Mouse (Mus musculus): ENCODE measurements around the gene Mab21l3. TPM values are rescaled to one million over a fixed set of nuclear protein-coding genes. Genes with fewer than 3 reads are reported as not detected.

Gene Mab21l3
- not detected for total RNA-seq (2023)

GRCm38 (mm10) chr3:101848816-101849215, at the start of gene Mab21l3:
Gene Mab21l3, minus strand, starts transcription at chr3:101848959.

Other genes starting within 250 kb of the Mab21l3 start
- 363 TPM for gene Atp1a1, start 244.3 kb downstream of the Mab21l3 start, total RNA-seq (2023)
- 1.4 TPM for gene Slc22a15, start 75.5 kb upstream of the Mab21l3 start, total RNA-seq (2023)
- gene Nhlh2, start 161.1 kb upstream of the Mab21l3 start, total RNA-seq (2023) = not detected
- gene Casq2, start 237.5 kb upstream of the Mab21l3 start, total RNA-seq (2023) = not detected

Data from CD8-positive naive resting alpha-beta T cell, adult 57 days (primary cell).